Mouse (Mus musculus) kidney, adult 2 months (tissue): Measurements from ENCODE around the gene Ncapg2.

Experiments used
- CTCF ChIP-seq: fragments of 200-500 bp; conservative IDR thresholded peaks from 2 replicates; pipeline ENCODE4 v1.5.1; 2011; ENCODE audit warnings: low read depth, mild to moderate bottlenecking, control low read depth, low read length, moderate library complexity, mixed read lengths; ENCODE audit not compliant: insufficient read depth, insufficient read length
- POLR2A ChIP-seq: fragments of 200-500 bp; IDR thresholded peaks from one replicate; pipeline ENCODE4 v1.6.1; 2011; ENCODE audit warnings: low read depth, low read length, control low read depth

DNA sequence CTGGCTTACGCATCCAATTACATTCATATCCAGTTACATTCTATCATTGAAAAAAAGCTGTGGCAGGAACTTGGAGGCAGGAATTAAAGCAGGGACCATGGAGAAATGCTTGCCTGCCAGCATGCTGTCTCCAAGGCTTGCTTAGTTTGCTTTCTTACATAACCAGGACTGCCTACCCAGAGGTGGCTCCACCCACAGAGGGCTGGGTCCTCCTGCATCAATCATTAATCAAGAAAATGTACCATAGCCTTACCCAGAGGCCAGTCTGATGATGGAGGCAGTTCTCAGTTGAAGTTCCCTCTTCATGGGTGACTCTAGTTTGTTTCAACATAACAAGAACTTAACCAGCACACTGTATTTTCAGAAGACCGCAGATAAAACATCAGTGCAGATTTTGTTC, 44.3 kb downstream of the Ncapg2 start:
- TF ChIP-seq CTCF (no peak), POLR2A (no peak)
